Mouse (Mus musculus): ENCODE data around the gene Gm21954.

Gm21954 gene

DNA sequence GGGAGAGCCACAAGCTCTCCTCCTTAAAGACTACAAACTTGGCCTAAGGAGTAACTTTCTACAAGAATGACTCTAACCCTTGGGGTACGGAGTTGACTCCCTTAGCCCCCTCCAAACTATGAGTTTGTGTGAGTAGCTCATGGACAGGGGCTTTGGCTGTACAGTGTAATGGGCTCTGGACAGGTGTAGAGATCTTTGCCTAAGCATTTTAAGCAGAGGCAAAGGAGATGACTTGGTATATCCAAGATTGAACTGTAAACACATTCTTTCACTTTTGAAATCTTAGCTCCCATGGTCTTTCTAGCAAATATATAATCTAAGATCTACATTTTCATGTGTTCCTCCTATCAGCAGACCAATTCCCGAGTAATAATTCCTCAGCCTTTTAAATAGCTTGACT is at the start of gene Gm21954:
Gene Gm21954, minus strand, starts transcription at position 101 of the 400 bp plus-strand sequence.
- DNase-seq = no peak

DNA sequence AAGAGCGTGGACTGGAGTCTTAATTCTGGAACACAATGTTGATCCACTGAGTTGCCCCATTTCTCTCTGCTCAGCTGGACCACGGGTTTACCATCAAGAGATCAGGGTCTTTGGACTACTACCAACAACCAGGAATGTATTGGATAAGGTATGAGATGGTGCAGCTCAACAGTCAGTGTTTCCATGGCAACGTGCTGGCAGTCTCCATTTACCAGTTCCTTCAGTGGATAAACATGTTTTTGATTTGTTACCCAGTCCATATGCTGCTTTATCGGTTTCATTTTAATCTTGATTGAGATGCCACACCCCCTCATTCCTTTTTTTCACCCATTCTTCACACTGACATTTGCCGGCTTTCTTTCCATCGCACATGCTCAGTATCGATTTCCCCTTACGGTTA is 49.8 kb upstream of the Gm21954 start:
- DNase-seq = peak in 1 of 2 experiments; percentile 48

DNA sequence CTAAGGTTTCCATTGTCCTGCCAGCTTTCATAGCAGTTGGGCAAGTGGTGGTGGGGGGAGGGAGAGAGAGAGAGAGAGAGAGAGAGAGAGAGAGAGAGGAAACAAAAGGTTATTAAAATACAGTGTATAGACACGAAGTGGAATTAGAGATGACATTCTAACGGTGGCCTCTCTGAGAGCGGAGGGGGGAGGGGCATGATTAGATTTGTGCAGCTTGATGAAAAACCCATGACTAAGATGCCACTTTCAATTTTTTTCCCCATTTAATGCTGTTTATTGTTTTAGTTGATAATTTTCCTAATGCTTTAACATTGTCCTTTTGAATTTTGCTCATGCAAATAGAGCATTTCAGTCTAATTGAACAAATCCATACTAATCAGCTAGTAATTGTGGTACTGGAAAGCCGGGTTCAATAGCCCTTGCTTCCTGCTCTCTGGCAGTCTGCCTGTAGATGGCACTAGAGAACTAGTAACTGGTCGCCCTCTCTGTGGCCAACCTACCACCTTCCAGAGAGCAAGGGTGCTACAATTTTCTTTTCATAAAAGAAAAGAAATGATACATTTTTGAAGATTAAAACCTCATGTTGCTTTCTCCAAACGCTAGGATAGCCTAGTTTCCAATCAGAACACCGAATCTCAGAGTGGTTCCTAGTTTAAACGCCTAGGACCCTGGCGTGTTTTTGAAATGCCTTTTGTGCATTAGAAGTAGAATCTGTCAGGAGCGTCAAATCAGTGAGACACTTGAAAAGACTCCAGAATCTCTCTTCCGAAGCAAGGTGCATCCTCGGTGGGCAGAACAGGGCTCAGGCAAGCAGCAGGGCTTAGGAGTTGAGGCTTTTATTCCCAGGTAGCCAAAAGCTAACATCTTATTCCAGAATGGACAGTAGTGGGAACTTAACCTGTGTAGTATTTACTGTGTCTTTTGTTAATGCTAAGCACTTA is 48.5 kb upstream of the Gm21954 start:
- peak; percentile 85 to 92 for DNase-seq

DNA sequence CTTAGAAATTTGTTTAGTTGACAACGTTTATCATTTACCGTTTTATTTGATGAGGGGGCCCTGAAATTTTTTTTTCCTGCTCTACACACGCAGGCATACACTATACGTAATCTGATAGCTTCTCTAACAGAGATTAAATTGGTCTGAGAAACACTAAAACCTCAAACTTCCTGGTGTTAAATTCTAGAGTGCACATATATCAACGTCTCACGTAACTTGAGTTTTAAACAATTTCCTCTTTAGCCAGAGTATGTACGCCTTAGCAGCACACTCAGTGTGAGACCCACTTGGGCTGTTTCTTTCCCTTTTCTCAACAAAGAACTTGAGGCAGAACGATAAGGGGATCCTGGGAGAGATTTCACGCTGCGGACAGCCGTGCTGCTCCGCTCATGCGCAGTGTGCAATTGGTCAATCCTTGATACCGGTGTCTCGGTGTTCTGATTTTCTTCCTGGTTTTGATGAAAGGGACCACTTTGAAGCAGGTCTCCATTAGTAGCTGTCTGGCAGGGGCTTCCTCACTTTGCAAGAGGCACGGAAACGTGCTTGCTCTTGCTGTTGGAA is 45.5 kb upstream of the Gm21954 start:
- no peak for DNase-seq

DNA sequence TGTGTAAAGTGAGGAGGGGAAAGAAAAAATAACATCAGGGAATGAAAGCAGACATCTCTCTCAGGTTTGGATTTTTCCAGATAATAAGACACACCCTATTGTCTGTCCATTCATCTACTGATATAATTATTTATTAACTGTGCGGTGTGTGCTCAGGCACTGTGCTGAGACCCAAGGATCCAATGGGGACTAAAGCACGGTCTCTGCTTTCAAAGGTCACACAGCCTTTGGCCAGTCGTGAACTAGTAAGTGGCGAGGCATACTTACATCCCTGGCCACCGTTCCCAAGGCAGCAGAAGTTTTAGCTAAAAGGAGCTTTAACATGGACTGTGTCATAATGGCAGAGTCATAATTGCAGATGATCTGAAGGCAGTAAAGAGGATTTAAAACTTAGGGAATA is 44.0 kb upstream of the Gm21954 start:
- no peak for DNase-seq

DNA sequence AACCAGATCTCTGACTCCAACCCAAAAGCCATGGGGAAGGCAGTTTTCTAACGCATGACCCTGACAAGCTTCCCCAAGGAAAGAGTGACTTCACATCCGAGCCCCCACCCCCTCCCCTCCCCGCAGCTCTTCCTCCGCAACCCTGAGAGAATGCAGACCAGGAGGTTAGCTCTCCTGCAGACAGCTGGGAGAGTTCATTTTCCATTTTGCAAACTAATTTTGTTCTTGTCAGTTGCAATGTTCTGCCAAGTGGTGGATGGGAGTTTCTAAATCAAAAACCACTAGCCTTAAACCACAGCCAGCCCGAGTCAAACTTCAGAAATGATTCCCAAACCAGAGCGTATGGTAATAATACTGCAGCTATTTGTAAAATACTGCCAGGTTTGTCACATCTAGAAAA is 39.6 kb upstream of the Gm21954 start:
- DNase-seq = no peak

DNA sequence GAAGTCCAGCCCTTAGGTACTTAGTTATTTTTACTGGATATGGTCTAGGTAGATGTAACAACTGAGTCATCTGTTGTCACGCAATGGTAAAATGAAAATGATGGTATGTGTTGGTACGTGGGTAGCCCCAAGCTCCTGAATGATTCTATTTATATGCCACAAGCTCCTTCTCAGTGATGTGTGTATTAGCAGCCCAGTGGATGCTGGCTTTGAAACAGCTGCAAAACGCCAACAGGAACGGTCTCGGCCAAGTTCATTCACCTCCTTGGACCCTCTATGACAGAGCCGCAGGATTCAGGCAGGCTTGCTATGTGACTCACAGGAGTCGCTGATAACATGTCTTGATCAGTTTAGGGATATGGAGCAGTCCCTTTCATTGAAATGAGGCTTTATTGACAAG is 38.2 kb upstream of the Gm21954 start:
- DNase-seq = no peak

DNA sequence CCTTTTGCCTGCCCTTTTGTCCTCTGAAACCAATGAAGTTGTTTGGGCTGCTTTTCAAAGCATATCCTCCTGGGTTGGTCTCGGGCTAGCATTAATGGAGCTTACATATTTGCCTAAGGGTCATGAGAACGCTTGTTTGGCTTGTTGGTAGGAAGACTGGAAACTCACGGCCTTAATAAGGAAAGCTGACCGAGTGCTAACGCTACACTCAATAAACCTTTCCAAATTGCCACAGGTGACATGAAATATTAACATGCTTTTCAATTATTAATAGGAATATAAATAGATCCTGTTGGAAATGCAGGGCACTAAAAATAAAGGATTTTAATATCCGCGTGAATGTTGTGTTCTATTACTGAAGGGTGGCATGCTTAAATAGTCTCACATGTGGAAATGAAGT is 27.3 kb upstream of the Gm21954 start:
- no peak for DNase-seq

DNA sequence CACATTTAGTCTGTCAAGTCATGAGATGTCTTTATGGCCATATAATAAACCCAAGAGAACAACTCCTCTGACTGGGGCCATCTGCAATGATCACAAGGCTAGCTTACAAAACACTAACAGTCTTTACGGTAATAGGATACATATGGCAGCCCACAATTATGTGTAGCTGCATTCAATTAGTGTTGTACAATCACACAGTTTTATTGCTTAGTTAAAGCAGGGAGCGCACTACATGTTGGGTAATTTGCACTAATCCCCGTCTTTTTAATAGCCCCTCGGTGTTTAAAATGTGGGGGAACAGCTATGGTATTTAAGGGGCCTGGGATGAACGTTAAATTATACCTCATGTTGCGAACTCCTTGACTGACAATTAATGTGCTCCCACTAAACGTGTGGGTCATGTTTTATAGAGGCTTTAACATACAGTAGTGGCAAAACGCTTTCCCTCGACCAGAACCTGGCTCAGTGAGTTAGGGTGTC is 24.5 kb upstream of the Gm21954 start:
- no peak for DNase-seq

DNA sequence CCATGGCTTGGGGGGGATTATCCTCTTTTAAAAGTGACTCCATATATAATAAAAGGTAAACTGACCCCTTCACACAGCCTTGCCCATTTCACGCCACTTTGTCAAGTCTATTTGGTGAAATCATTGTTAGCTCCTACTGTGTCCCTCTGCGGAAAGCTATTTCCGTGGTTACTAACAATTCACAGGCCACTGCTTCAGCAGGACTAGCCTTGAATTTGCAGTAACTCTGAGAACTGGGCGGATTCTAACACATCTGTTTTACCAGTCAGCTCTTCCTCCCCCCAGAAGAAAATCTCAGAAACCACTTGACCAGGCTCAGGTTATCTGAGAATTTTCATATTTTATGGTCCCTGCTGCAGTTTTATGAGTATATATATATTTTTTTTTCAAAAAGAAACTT is 23.9 kb upstream of the Gm21954 start:
- DNase-seq = no peak

DNA sequence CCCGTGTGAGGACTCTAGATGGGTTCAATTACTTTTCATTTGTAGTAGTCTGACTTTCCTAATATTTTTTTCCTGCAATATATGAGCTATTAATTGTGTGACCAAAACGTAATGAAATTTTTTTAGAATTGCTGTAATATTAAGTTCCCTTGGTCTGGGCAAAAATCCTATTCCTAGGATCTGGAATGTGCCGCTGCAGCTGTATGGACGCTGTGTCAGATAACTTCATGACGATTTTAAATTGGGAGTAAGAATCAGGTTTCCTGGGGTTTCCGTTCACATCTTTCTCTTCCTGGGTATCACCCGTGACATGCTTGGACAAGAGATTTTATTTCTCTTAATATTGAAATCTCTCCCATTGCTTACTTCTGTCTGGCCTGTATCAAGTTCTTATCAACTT is 23.2 kb upstream of the Gm21954 start:
- DNase-seq = no peak

DNA sequence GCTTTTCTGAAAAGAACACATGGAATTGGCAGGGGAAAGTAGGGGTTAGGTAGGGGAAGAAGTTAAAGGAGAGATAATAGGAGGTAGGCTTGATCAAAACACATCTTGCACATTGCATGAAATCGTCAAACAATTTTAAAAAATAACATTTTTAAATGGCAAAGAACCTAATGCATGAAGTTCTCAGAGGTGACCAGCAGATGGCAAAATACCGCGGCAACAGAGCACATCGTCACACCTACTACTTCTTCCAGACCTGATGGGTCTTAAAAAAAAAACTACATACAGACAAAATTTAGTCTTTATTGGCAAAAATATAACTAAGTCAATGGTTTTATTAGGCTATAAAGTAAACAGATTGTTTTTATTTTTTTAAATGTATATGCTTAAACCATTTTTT is 22.3 kb upstream of the Gm21954 start:
- peak in 1 of 2 experiments; percentile 53 for DNase-seq

DNA sequence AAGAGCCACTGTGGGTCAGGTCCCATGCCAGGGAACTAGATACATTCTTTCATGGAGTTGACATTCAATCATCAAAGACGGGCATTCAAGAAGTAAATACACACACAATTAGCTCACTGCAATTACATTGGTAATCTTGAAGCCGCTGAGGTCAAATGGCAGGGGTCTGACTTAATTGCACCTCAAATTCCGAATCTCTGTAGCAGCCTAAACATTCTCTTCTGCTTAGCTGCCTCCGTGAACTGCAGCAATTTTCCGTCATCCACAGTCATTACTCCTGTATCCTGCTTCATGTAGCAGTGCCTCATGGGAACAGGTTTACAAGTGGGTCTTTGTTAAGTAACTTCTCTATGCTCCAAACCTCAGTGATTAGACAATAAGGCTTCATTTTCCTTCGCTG is 20.0 kb upstream of the Gm21954 start:
- DNase-seq = no peak

DNA sequence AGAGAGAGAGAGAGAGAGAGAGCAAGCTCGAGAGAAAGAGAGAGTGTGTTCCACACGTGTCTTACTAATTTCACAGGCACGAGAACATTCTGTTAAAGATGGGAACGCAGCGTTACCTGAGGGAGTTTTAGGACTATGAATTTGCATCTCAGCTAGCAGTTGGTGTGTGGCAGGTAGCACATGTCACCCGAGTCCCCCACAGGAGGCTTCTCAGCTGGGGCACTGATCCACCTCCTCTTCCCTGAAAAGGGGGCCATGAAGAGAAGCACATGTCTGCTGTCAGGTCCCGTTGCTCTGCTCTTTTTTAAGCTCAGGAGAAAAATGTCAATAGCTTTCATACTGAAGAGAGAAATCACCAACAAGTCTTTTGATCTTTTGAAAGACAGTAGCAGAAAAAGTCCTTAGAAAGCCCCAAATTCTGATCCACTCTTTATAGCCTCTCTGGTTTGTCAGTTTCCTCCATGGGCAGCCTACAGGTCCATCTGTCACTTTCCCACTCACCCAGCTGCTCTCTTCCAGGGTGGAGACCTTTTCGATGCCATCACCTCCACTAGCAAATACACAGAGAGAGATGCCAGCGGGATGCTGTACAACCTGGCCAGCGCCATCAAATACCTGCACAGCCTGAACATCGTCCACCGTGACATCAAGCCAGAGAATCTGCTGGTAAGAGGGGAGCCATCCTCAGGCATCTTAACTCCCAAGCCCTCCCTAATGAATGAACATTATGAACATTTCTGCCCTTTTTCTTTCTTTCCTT is 17.4 kb upstream of the Gm21954 start:
- DNase-seq = peak; percentile 87 to 88

DNA sequence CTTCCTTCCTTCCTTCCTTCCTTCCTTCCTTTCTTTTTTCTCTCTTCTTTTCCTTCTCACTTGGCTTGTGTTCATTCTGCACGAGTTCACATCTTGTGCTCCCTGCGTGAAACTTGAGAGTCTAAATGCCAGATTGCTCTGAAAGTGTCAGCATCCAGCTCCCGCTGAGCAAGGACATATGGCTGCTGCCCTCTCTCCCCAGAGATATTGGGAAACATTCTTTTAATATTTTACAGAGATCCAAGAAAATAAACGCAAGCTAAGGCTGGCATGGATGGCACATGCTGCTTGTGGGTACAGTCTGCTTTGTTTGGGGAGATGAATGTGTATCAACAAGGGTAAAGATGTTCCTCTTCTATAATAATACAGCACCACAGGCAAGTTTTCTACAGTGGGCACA is 11.3 kb upstream of the Gm21954 start:
- peak; percentile 88 to 90 for DNase-seq

DNA sequence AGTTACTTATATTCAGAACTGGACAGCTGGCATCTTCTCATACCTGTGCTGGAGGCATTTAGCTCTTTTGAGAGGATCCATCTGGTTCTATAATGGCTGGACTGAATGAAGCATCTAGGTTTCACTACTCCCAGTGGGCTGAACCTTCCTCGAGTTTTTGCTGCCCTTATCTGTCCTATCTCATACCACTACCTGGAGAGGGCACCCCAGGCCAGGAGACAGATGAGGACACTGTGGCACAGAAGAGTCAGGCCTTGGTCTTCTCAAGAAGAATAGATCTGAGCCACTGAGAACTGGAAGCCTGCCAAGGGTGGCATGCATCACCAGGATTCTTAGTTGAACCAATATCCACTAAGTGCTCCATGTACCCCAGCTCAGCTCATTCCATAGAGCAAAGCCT is 9.1 kb upstream of the Gm21954 start:
- DNase-seq = peak in 1 of 2 experiments; percentile 41

DNA sequence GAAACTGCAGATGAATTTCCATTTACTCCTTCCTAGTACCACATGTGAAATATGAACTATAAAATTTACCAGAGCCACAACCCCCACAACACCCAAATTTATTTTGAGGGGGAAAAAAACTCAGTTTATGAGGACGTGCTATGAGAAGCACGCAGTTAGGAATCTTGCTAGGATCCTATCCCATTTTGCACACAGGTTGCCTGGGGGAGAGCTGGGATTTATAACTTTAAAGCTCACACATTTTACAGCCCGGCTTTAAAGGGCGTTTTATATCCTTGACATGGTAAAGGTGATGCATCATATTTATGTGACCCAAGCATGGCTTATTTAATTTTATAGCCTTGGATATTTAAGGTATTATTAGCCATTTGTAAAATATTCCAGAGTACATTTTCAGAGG is 7.3 kb upstream of the Gm21954 start:
- DNase-seq = no peak

DNA sequence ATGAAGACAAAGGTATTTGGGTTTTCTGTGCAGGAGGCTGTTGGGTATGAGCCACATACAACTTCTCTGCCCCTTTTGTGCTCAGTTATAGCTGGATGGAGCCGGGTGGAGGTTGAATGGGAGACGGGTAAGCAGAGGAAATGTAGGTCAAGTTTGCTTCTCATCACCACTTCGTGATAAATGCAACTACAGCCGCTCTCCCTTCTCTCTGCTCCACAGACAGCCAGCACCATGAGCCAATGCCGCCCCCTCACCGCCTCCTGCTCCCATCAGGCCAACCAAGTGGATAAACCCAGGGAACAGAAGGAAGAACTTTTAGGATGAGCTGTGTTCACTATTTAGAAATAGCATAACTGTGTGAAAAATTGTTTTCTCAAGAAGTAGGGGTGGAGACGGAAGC is 4.7 kb upstream of the Gm21954 start:
- peak; percentile 68 to 72 for DNase-seq

DNA sequence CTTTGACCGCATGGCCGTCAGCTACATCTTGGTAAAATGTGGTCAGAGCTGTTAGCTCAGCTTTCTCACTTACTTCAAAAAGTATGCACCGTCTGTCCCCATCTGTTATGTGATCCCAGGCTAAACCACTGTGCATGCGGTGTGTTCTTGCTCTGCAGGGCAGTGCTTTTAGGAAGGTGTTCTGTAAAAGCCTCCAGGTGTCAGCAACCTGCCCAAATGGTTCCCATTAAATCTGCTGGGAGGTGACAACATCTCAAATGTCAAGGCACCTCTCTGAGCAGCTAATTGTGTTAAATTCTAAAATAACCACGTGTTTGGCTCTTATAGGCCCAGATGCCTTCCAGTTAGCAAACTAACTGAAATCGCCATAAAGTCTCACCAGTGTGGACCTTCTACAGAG is 1.1 kb upstream of the Gm21954 start:
- DNase-seq = no peak

DNA sequence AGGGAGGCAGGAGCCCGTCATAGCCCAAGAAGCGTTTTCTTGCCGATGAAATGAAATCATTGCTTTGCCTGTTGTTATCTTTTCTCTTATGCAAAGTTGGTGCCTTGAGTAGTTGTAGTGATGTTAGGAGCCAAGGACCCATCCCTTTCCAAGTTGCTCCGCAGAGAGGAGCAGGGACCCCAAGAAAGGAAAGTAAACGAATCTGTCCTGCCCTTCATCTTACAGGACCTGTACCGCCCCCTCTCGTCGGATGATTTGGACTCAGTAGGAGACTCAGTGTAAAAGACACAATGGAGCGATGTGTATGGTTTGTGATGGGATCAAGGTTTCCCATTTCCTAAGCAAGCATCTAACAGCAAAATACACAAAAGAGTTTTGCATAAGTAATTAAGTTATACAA is 5.7 kb downstream of the Gm21954 start:
- DNase-seq = peak; percentile 57 to 73

DNA sequence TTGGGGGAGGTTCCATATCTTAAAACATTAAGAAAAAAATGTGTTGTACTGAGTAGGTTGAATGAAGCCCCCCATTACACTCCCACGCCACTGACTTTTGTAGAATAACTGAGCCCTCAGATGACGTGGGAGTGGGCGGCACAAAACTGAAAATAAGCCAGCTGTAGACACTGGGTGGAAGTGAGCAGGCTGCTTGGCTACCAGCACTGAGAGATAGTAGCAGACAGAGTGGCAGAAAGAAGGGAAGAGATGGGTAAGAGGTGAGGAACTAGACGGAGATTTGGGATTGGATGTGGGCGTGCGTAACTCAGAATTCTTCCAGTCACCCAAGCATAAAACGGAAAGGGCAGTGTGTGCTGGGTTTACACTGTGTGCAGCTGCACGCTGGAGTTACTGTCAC is 6.2 kb downstream of the Gm21954 start:
- DNase-seq = no peak

DNA sequence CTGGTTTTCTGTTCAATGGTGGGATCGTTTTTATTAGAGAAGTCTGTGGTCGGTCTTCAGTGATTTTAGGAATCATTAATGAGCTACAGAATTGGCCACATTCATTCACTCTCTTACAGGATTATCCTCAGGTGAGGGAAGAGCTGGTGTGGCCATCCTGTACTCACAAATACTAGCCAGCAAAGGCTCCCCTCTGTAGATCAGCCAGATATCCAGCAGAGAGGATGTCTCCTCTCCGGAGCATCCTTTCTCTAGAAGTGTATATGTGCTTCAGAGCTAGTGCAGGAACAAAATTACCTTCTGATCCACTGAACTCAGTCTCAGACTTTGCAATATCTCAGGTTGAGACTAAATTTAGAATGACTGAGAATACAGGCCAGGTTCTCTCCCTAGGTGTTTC is 7.8 kb downstream of the Gm21954 start:
- peak; percentile 50 to 59 for DNase-seq

DNA sequence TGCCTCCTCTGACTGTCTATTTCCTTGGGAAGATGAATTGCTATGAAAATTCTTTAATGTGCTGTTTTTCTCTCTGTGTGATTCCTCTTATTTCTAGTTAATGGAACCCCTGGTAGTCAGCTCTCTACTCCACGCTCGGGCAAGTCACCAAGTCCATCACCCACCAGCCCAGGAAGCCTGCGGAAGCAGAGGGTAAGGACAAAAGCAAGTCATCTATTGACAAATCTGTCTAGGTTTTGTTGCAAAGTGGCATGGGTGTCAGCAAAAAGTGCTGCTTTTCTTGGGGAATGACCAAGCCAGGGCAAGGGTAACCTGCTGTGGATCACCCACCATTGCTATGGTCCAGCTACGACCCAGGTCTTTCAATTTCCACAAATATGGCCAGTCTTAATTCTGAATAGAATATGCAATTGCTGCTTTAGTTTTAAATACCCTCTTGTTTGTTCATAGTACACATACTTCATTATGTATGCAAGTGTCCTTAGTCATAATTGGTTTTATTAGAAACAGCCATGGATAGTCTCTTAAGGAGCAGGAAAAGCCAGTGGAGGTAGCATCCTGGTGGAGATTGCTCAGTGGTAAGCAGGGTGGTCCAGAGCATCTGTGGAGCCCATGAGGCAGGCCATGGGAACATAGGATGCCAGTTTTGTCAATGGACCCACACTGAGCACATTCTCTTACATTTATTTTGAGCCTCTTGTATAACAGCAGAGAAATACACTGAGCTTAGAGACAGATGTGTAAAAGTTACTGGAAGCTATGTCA is 8.9 kb downstream of the Gm21954 start:
- DNase-seq = peak; percentile 65 to 66
